Mouse (Mus musculus): Measurements from ENCODE around the gene Olfr916. TPM values are rescaled to one million over a fixed set of nuclear protein-coding genes. Genes with fewer than 3 reads are reported as not detected.

Gene Olfr916
- not detected for total RNA-seq (2021)

DNA sequence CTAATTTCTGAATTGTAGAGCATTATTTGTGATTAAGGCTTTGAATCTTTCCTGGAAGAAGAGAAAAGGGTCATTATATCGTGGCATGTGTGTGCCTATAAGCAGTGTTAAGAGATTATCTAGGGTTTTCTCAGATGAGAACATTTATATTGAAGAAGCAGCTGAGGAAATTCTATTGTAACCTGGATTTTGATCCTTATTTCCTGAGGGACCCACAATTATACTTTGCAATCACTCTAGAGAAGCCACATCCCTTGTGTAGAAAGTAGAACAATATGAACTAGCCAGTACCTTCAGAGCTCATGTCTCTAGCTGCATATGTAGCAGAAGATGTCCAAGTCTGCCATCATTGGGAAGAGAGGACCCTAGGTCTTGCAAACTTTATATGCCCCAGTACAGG, at the start of gene Olfr916:
TSS of gene Olfr916 (minus strand) at position 101 of the 400 bp plus-strand sequence.
- intact Hi-C loops (cut with DNase I): no loop called here
- no peak for DNase-seq (ENCODE audit: low spot score in 2 of 2)

DNA sequence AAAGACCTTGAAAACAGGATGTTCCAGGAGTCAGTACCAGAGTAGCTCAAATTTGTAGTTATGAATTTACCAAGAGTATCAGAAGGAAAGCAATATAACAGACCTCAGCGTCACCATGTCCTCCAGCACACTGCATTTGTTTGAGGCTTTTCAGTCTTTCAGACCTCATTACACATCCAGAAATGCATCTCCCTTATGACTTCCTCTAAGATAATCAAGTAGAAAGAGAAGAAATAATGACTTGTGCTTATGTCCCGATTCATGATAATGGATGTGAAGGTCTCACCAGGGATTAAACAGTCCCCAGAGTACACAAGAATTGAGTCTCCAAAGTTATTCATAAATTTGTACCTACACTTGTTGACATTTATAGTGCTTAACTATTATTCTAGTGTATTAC, 14.8 kb upstream of the Olfr916 start, which contains the start of gene Olfr918:
TSS of gene Olfr918 (minus strand) at position 101 of the 400 bp plus-strand sequence.
- intact Hi-C loops (cut with DNase I): no loop called here
- DNase-seq (ENCODE audit: low spot score in 2 of 2): no peak

DNA sequence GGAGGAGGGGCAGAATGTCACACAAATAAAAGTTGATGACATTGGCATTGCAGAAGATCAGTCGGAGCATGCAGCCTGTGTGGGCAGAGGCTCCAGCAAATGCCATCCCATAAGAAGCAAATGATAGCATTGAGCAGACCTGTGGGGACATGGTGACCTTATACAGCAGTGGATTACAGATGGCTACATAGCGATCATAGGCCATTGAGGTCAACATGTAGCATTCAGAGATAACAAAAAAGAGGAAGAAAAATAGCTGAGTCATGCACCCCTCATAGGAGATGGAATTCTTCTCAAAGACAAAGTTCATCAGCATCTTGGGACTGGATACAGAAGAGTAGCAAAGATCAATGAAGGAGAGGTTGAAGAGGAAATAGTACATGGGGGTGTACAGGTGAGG, 13.2 kb upstream of the Olfr916 start:
- no peak for DNase-seq (ENCODE audit: low spot score in 2 of 2)
- intact Hi-C loops (cut with DNase I): no loop called here

DNA sequence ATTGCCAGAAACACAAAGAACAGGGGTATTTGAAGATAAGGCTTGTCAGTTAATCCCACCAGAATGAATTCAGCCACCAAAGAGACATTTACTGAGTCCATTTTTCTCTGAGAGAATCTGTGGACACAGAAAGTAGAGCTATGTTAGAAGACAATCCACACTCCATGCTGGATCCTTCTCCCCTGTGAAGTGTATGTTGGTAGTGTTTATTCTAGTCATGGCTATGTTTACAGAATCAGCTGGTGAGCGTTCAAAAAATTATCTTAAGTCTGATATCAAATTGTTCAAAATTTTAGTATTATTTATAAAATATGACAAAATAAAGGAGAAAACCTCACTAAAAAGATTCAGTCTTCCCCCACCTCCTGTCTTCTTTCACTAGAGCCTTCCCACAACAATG, 6.1 kb upstream of the Olfr916 start, which contains the start of gene Olfr917:
TSS of gene Olfr917 (minus strand) at position 101 of the 400 bp plus-strand sequence.
- intact Hi-C loops (cut with DNase I): no loop called here
- DNase-seq (ENCODE audit: low spot score in 2 of 2): no peak

DNA sequence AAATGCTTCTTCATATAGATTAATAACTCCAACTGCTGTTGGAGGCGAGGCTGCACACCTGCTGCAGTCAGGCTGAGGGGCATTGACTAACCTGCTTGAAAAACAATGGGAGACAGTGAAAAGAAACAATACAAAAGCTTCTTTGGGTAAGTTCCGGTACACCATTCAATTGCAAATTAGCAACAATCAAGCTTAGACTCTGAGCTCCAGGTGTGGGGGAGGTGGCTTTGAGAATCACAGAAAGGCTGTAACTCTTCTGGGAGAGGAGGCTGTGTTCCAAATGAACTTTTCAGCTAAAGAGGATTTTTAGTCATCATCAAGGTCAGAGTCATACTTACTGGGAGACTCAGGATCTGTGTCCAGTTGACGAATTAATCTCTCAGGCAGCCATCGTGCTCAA, 27.3 kb downstream of the Olfr916 start:
- intact Hi-C loops (cut with DNase I): no loop called here
- no peak for DNase-seq (ENCODE audit: low spot score in 2 of 2)

Other genes starting within 250 kb of the Olfr916 start
- not detected for gene Olfr901, start 230.4 kb downstream of the Olfr916 start, total RNA-seq (2021)
- gene Olfr902, start 212.2 kb downstream of the Olfr916 start, total RNA-seq (2021): not detected
- not detected for gene Olfr904, start 196.7 kb downstream of the Olfr916 start, total RNA-seq (2021)
- not detected for gene Olfr905, start 188.8 kb downstream of the Olfr916 start, total RNA-seq (2021)
- not detected for gene Olfr906, start 172.8 kb downstream of the Olfr916 start, total RNA-seq (2021)
- gene Olfr907, start 164.1 kb downstream of the Olfr916 start, total RNA-seq (2021): not detected
- gene Olfr911-ps1, start 138.3 kb downstream of the Olfr916 start, total RNA-seq (2021): not detected
- gene Olfr910, start 122.0 kb downstream of the Olfr916 start, total RNA-seq (2021): not detected
- not detected for gene Olfr912, start 79.7 kb downstream of the Olfr916 start, total RNA-seq (2021)
- gene Olfr913, start 67.1 kb downstream of the Olfr916 start, total RNA-seq (2021): not detected
- not detected for gene Olfr914, start 54.8 kb downstream of the Olfr916 start, total RNA-seq (2021)
- not detected for gene Olfr917, start 6.0 kb upstream of the Olfr916 start, total RNA-seq (2021)
- gene Olfr918, start 14.7 kb upstream of the Olfr916 start, total RNA-seq (2021): not detected
- gene Olfr919, start 43.8 kb upstream of the Olfr916 start, total RNA-seq (2021): not detected
- 1 to 10 TPM; 7.2 to 7.9 TPM for gene Vwa5a, start 58.4 kb upstream of the Olfr916 start, total RNA-seq (2021)
- gene Olfr920, start 92.4 kb upstream of the Olfr916 start, total RNA-seq (2021): not detected
- gene Olfr921, start 113.2 kb upstream of the Olfr916 start, total RNA-seq (2021): not detected
- gene Olfr922, start 154.7 kb upstream of the Olfr916 start, total RNA-seq (2021): not detected
- gene Olfr923, start 166.7 kb upstream of the Olfr916 start, total RNA-seq (2021): not detected
- not detected for gene Olfr924, start 184.6 kb upstream of the Olfr916 start, total RNA-seq (2021)
- not detected for gene Olfr26, start 195.2 kb upstream of the Olfr916 start, total RNA-seq (2021)
- gene Olfr926, start 217.3 kb upstream of the Olfr916 start, total RNA-seq (2021): not detected